Mouse (Mus musculus) stomach, embryonic 14.5 days (tissue): ENCODE data around the gene Gm6351. TPM values are rescaled to one million over a fixed set of nuclear protein-coding genes. Genes with fewer than 3 reads are reported as not detected.
"Not testable (repeated sequence)": the region's sequence is repeated elsewhere in the genome, so short reads cannot be mapped to it uniquely, and the experiment has no call there.

Source experiments
- ATAC-seq: fragments of 200-750 bp; cut with Nextera tagmentation; 2 replicates; pipeline ENCODE4 v1.8.0; 2017; ENCODE audit warnings: low read depth, moderate TSS enrichment; ENCODE audit not compliant: insufficient number of reproducible peaks, insufficient read depth, low FRiP score
- H3K27ac ChIP-seq: fragments of 300-500 bp; sonication (generic); 2 replicates; pipeline ENCODE4 v1.5.1; 2014; ENCODE audit warnings: mild to moderate bottlenecking, low read length, moderate library complexity, mixed read lengths
- H3K27me3 ChIP-seq: fragments of 300-500 bp; sonication (generic); 2 replicates; pipeline ENCODE4 v1.6.1; 2014; ENCODE audit warnings: low read length, control low read depth, mixed read lengths; ENCODE audit not compliant: control insufficient read depth, insufficient read depth
- H3K36me3 ChIP-seq: fragments of 300-500 bp; sonication (generic); 2 replicates; pipeline ENCODE4 v1.6.1; 2014; ENCODE audit warnings: mild to moderate bottlenecking, control low read depth, low read length, moderate library complexity, mixed read lengths; ENCODE audit not compliant: control insufficient read depth, insufficient read depth
- H3K4me1 ChIP-seq: fragments of 300-500 bp; sonication (generic); 2 replicates; pipeline ENCODE4 v1.6.1; 2014; ENCODE audit warnings: low read length, control low read depth, mixed read lengths; ENCODE audit not compliant: control insufficient read depth, insufficient read depth
- H3K4me2 ChIP-seq: fragments of 300-500 bp; sonication (generic); replicated peaks from 2 replicates; pipeline ENCODE4 v1.6.1; 2014; ENCODE audit warnings: low read depth, low read length, control low read depth
- H3K4me3 ChIP-seq: fragments of 300-500 bp; sonication (generic); 2 replicates; pipeline ENCODE4 v1.5.1; 2014; ENCODE audit warnings: low read depth, low read length, control low read depth
- H3K9ac ChIP-seq: fragments of 300-500 bp; sonication (generic); replicated peaks from 2 replicates; pipeline ENCODE4 v1.6.1; 2014; ENCODE audit warnings: low read depth, mild to moderate bottlenecking, control low read depth, low read length, moderate library complexity, mixed read lengths
- H3K9me3 ChIP-seq: fragments of 300-500 bp; sonication (generic); 2 replicates; pipeline ENCODE4 v1.6.1; 2016; ENCODE audit warnings: low read depth, low read length, control low read depth; ENCODE audit not compliant: control insufficient read depth
- WGBS: fragments of 180-500 bp; shearing (Covaris S2); extraction: QIAGEN DNeasy Blood & Tissue Kit; methylation state at CpG from one replicate; pipeline ENCODE4 v1.1.7; 2014; 5-methylcytosine and 5-hydroxymethylcytosine counted together
- polyA plus RNA-seq: library from polyadenylated mRNA; unstranded; fragments of >200 nt; fragmentation: Nextera tagmentation; extraction: Ambion mirVana; gene quantifications from 2 replicates; pipeline ENCODE4 v1.2.1, GENCODE M21; 2014

Gene Gm6351
- not detected in 2 replicates for polyA plus RNA-seq

GRCm38 (mm10) chr5:94076085-94076484 lies at the start of gene Gm6351:
Gene Gm6351 (plus strand): TSS chr5:94076385.
- H3K27ac ChIP-seq, H3K9me3 ChIP-seq, H3K4me1 ChIP-seq, H3K4me3 ChIP-seq, H3K4me2 ChIP-seq, H3K36me3 ChIP-seq, H3K9ac ChIP-seq, ATAC-seq, H3K27me3 ChIP-seq: not testable (repeated sequence)
- WGBS = no CpG with 5 or more reads among the region's 3 CpGs

DNA sequence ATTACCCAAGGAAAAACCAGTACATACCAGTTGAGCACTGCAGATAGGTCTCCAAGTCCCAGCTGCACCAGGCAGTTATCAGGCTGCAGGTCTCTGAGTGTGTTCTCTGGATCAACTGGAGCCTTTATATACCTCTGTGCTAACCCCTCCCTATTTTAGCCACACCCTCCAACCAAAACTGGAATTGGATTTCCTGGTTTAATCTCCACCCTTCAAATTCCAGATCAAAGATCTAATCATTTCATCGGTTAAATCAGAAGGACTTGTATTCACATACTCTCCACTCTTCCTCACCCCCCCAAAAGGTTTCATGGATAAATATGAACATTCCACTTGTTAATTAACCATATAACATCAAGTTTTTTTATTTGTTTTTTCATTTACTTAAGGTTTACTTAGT lies 5.7 kb upstream of the Gm6351 start, which contains the start of gene BC061212:
BC061212 (minus strand) TSS at position 101 of the 400 bp plus-strand sequence.
- not testable (repeated sequence) for H3K9me3 ChIP-seq, H3K27me3 ChIP-seq, H3K4me2 ChIP-seq, H3K4me3 ChIP-seq, H3K27ac ChIP-seq, H3K9ac ChIP-seq, H3K4me1 ChIP-seq, ATAC-seq, H3K36me3 ChIP-seq
- no CpG with 5 or more reads among the region's 1 CpGs for WGBS

Other genes starting within 250 kb of the Gm6351 start
- not detected in 2 replicates for gene Gm7792, start 232.6 kb upstream of the Gm6351 start, polyA plus RNA-seq
- not detected in 2 replicates for gene Gm16429, start 147.3 kb upstream of the Gm6351 start, polyA plus RNA-seq
- not detected in 2 replicates for gene BC061212, start 5.8 kb upstream of the Gm6351 start, polyA plus RNA-seq
- not detected in 2 replicates for gene Gm3106, start 141.6 kb downstream of the Gm6351 start, polyA plus RNA-seq
- not detected in 2 replicates for gene A430089I19Rik, start 230.4 kb downstream of the Gm6351 start, polyA plus RNA-seq
- gene Gm6502, start 238.1 kb downstream of the Gm6351 start, polyA plus RNA-seq = not detected in 2 replicates